Mouse (Mus musculus) layer of hippocampus, adult 6 months (tissue): ENCODE data around the gene Trim13. TPM values are rescaled to one million over a fixed set of nuclear protein-coding genes. Genes with fewer than 3 reads are reported as not detected.
A peak's percentile ranks its signal among the peaks of the same experiment; 100 is the strongest.

Source experiments
- long read RNA-seq, 2 experiments: library from polyadenylated mRNA; unstranded; transcript quantifications; one replicate each; pipeline ENCODE4 v2.0.0; 2019 to 2020
- microRNA-seq: library from miRNA; unstranded; fragments of <30 nt; microRNA quantifications from one replicate; pipeline ENCODE4 v1.2.0, GENCODE M21; 2020
- polyA plus RNA-seq: library from polyadenylated mRNA; unstranded; fragments of <200 nt; fragmentation: Nextera tagmentation; gene quantifications from 2 replicates; pipeline ENCODE4 v1.2.3, GENCODE M21; 2021

Trim13 gene
- 12.9 and 13.0 TPM in 2 replicates for polyA plus RNA-seq
- long read RNA-seq, experiment 1, transcript Trim13-201 (3 exons, 1,550 nt) = major isoform, 7 of 14 reads
- long read RNA-seq, experiment 1, partial matches to known transcripts = 2 of 14 reads
- long read RNA-seq, experiment 1, other reads (novel, unspliced or antisense) = 5 of 14 reads
- long read RNA-seq, experiment 2, transcript Trim13-201 (3 exons, 1,550 nt) = major isoform, 25 of 50 reads
- long read RNA-seq, experiment 2, partial matches to known transcripts = 19 of 50 reads
- long read RNA-seq, experiment 2, other reads (novel, unspliced or antisense) = 6 of 50 reads

GRCm38 (mm10) chr14:61597968-61598367 lies at the start of gene Trim13:
Trim13 (plus strand) TSS chr14:61598247.

GRCm38 (mm10) chr14:61556289-61557147 lies 41.5 kb upstream of the Trim13 start, which contains the start of gene Spryd7:
Spryd7 (minus strand) TSS chr14:61556886.

GRCm38 (mm10) chr14:61607157-61607556 lies 9.1 kb downstream of the Trim13 start, which contains the start of gene Kcnrg:
Kcnrg (plus strand) TSS chr14:61607457.

Small RNA genes within 50 kb of the gene (microRNA-seq; reads per million reads assigned to microRNA genes)
- gene Mir15a = 532 reads per million, percentile 75 among the genes with 10 or more reads in this experiment
- gene Mir16-1 = 105 reads per million, percentile 59 among the genes with 10 or more reads in this experiment

Other genes with a start within 250 kb of the Trim13 start
- 11.5 and 12.4 TPM in 2 replicates for gene Ebpl, start 237.8 kb upstream of the Trim13 start, polyA plus RNA-seq
- 30.8 and 33.9 TPM in 2 replicates for gene Kpna3, start 158.4 kb upstream of the Trim13 start, polyA plus RNA-seq
- 69.5 and 88.0 TPM in 2 replicates for gene Spryd7, start 41.4 kb upstream of the Trim13 start, polyA plus RNA-seq
- 0.08 and 0.28 TPM in 2 replicates for gene Kcnrg, start 9.2 kb downstream of the Trim13 start, polyA plus RNA-seq